16 mouse cellular contexts compared by ENCODE assay signal in genomic region chrX:42142620-42143019, GRCm38 (mm10).
"Had no signal": no experiment of that assay in that cellular context is flagged by ENCODE, and none has a peak within 500 bp of the region (broad histone marks: within the 10 kb centered on the region; RNA-seq: fewer than 3 reads in every experiment).

No protein-coding gene starts in this region.

- H3K27me3 ChIP-seq: liver, embryonic 12.5 days; lung, embryonic 15.5 days; neural tube, embryonic 12.5 days; stomach, embryonic 15.5 days had no signal

- H3K4me1 ChIP-seq: limb, embryonic 10.5 days; liver, embryonic 12.5 days; lung, embryonic 15.5 days; midbrain, embryonic 10.5 days; neural tube, embryonic 12.5 days; stomach, embryonic 15.5 days had no signal

- H3K4me3 ChIP-seq: left cerebral cortex, adult 2 months; limb, embryonic 10.5 days; liver, embryonic 12.5 days; lung, embryonic 15.5 days; midbrain, embryonic 10.5 days; neural tube, embryonic 12.5 days; stomach, embryonic 15.5 days had no signal

- DNase-seq: kidney, postnatal 10 days; lung, postnatal 14 days; midbrain, embryonic 14.5 days; retina, postnatal 1 day; right cerebral cortex, postnatal 4 days; spleen, adult 18-20 months; thymus, postnatal 4 days had no signal

- H3K27ac ChIP-seq: left cerebral cortex, adult 2 months; limb, embryonic 10.5 days; liver, embryonic 12.5 days; lung, embryonic 15.5 days; macrophage; midbrain, embryonic 10.5 days; neural tube, embryonic 12.5 days; stomach, embryonic 15.5 days had no signal

- H3K36me3 ChIP-seq: limb, embryonic 10.5 days; liver, embryonic 12.5 days; lung, embryonic 15.5 days; midbrain, embryonic 10.5 days; neural tube, embryonic 12.5 days; stomach, embryonic 15.5 days had no signal

- ATAC-seq: intestine, embryonic 16.5 days; liver, embryonic 12.5 days had no signal
